Mouse (Mus musculus) heart, embryonic 15.5 days (tissue): ENCODE data around the gene Uspl1. TPM values are rescaled to one million over a fixed set of nuclear protein-coding genes. Genes with fewer than 3 reads are reported as not detected.

Experiments
- ATAC-seq: fragments of 200-750 bp; cut with Nextera tagmentation; replicated peaks from 2 replicates; pipeline ENCODE4 v1.8.0; 2017; ENCODE audit warnings: low read depth, moderate TSS enrichment; ENCODE audit not compliant: insufficient number of reproducible peaks, insufficient read depth, low FRiP score
- H3K27ac ChIP-seq: fragments of 300-500 bp; sonication (generic); 2 replicates; pipeline ENCODE4 v1.5.1; 2015; ENCODE audit warnings: mild to moderate bottlenecking, inconsistent platforms
- H3K27me3 ChIP-seq: fragments of 300-500 bp; sonication (generic); 2 replicates; pipeline ENCODE4 v1.6.1; 2015; ENCODE audit warnings: inconsistent platforms
- H3K36me3 ChIP-seq: fragments of 300-500 bp; sonication (generic); 2 replicates; pipeline ENCODE4 v1.6.1; 2015; ENCODE audit warnings: mild to moderate bottlenecking, inconsistent platforms
- H3K4me1 ChIP-seq: fragments of 300-500 bp; sonication (generic); replicated peaks from 2 replicates; pipeline ENCODE4 v1.6.1; 2015; ENCODE audit warnings: inconsistent platforms
- H3K4me2 ChIP-seq: fragments of 300-500 bp; sonication (generic); 2 replicates; pipeline ENCODE4 v1.6.1; 2015; ENCODE audit warnings: inconsistent platforms, mild to moderate bottlenecking, moderate library complexity
- H3K4me3 ChIP-seq: fragments of 300-500 bp; sonication (generic); 2 replicates; pipeline ENCODE4 v1.5.1; 2015; ENCODE audit warnings: mild to moderate bottlenecking, inconsistent platforms
- H3K9ac ChIP-seq: fragments of 300-500 bp; sonication (generic); 2 replicates; pipeline ENCODE4 v1.6.1; 2015; ENCODE audit warnings: mild to moderate bottlenecking, inconsistent platforms
- H3K9me3 ChIP-seq: fragments of 300-500 bp; sonication (generic); replicated peaks from 2 replicates; pipeline ENCODE4 v1.6.1; 2016; ENCODE audit warnings: inconsistent platforms
- WGBS: fragments of 180-500 bp; shearing (Covaris S2); methylation state at CpG from one replicate; pipeline ENCODE4 v1.1.7; 2015; ENCODE audit warnings: mixed read lengths; 5-methylcytosine and 5-hydroxymethylcytosine counted together
- polyA plus RNA-seq: library from polyadenylated mRNA; unstranded; fragments of >200 nt; fragmentation: Nextera tagmentation; extraction: Ambion mirVana; gene quantifications from 2 replicates; pipeline ENCODE4 v1.2.1, GENCODE M21; 2015

Gene Uspl1
- polyA plus RNA-seq, 1 experiment from 2014 or later, result 24.5 TPM

GRCm38 (mm10) chr5:149190160-149190559 is 6.0 kb downstream of the Uspl1 start:
- Histone ChIP-seq H3K9me3 (no peaks in the 10 kb centered on the region), H3K27me3 (no peaks in the 10 kb centered on the region), H3K4me2 (no peak overlapping the region), H3K36me3 (peaks cover 55% of the 10 kb centered on the region), H3K27ac (no peak overlapping the region), H3K9ac (no peak overlapping the region), H3K4me1 (peaks cover 20% of the 10 kb centered on the region), H3K4me3 (no peak overlapping the region)
- WGBS, result 79% methylated on average over 1 of the region's 1 CpGs
- ATAC-seq, result no peak

- Histone ChIP-seq H3K4me2 (no peak overlapping the region), H3K27ac (no peak overlapping the region), H3K4me1 (peaks cover 9% of the 10 kb centered on the region; the same call in 1 of the 2 replicates), H3K9me3 (no peaks in the 10 kb centered on the region), H3K36me3 (peaks cover 53% of the 10 kb centered on the region), H3K4me3 (no peak overlapping the region), H3K27me3 (no peaks in the 10 kb centered on the region), H3K9ac (no peak overlapping the region)
- 20% methylated on average over 1 of the region's 1 CpGs for WGBS
- no peak for ATAC-seq
Observed at GRCm38 (mm10) chr5:149196611-149197010, 12.5 kb downstream of the Uspl1 start.

- Histone ChIP-seq H3K27ac (no peak overlapping the region), H3K4me3 (no peak overlapping the region), H3K4me1 (peaks cover 9% of the 10 kb centered on the region; the same call in 1 of the 2 replicates), H3K27me3 (no peaks in the 10 kb centered on the region), H3K4me2 (no peak overlapping the region), H3K9ac (no peak overlapping the region), H3K9me3 (no peaks in the 10 kb centered on the region), H3K36me3 (peaks cover 59% of the 10 kb centered on the region)
- 94% methylated on average over 1 of the region's 1 CpGs for WGBS
- no peak for ATAC-seq
Observed at GRCm38 (mm10) chr5:149198782-149199181, 14.6 kb downstream of the Uspl1 start.

- Histone ChIP-seq H3K27ac (no peak overlapping the region), H3K4me3 (no peak overlapping the region), H3K4me1 (no peaks in the 10 kb centered on the region), H3K9ac (no peak overlapping the region), H3K36me3 (peaks cover 67% of the 10 kb centered on the region), H3K9me3 (no peaks in the 10 kb centered on the region), H3K4me2 (no peak overlapping the region), H3K27me3 (no peaks in the 10 kb centered on the region)
- 67% methylated on average over 5 of the region's 5 CpGs for WGBS
- ATAC-seq, result no peak
Observed at GRCm38 (mm10) chr5:149202941-149203340, 18.8 kb downstream of the Uspl1 start.

- H3K4me3 ChIP-seq, result no peak overlapping the region
- H3K9ac ChIP-seq, result no peak overlapping the region
- no peaks in the 10 kb centered on the region for H3K27me3 ChIP-seq
- 89% methylated on average over 4 of the region's 4 CpGs for WGBS
- H3K4me1 ChIP-seq, result no peaks in the 10 kb centered on the region
- no peak for ATAC-seq
- H3K9me3 ChIP-seq, result no peaks in the 10 kb centered on the region
- H3K4me2 ChIP-seq, result no peak overlapping the region
- H3K27ac ChIP-seq, result no peak overlapping the region
- H3K36me3 ChIP-seq, result peaks cover 65% of the 10 kb centered on the region
Observed at GRCm38 (mm10) chr5:149203796-149204375, 19.7 kb downstream of the Uspl1 start.

GRCm38 (mm10) chr5:149204822-149205221 is 20.7 kb downstream of the Uspl1 start:
- 85% methylated on average over 7 of the region's 7 CpGs for WGBS
- Histone ChIP-seq H3K27me3 (no peaks in the 10 kb centered on the region), H3K9ac (no peak overlapping the region), H3K9me3 (no peaks in the 10 kb centered on the region), H3K4me1 (0 out of 2 replicates have a peak, but pooled peaks cover 2% of the 10 kb centered on the region), H3K4me2 (no peak overlapping the region), H3K27ac (no peak overlapping the region), H3K36me3 (peaks cover 61% of the 10 kb centered on the region), H3K4me3 (no peak overlapping the region)
- ATAC-seq, result no peak

- WGBS, result 56% methylated on average over 8 of the region's 8 CpGs
- Histone ChIP-seq H3K9me3 (no peaks in the 10 kb centered on the region), H3K4me2 (no peak overlapping the region), H3K4me3 (no peak overlapping the region), H3K27me3 (no peaks in the 10 kb centered on the region), H3K27ac (no peak overlapping the region), H3K4me1 (0 out of 2 replicates have a peak, but pooled peaks cover 2% of the 10 kb centered on the region), H3K36me3 (peaks cover 65% of the 10 kb centered on the region), H3K9ac (no peak overlapping the region)
- ATAC-seq, result no peak
Observed at GRCm38 (mm10) chr5:149205265-149205664, 21.1 kb downstream of the Uspl1 start.

- Histone ChIP-seq H3K27me3 (no peaks in the 10 kb centered on the region), H3K4me3 (no peak overlapping the region), H3K9ac (no peak overlapping the region), H3K36me3 (peaks cover 69% of the 10 kb centered on the region), H3K9me3 (no peaks in the 10 kb centered on the region), H3K27ac (no peak overlapping the region), H3K4me2 (no peak overlapping the region), H3K4me1 (0 out of 2 replicates have a peak, but pooled peaks cover 2% of the 10 kb centered on the region)
- ATAC-seq, result no peak
- WGBS, result 90% methylated on average over 5 of the region's 5 CpGs
Observed at GRCm38 (mm10) chr5:149206286-149206685, 22.1 kb downstream of the Uspl1 start.

- no peak for ATAC-seq
- Histone ChIP-seq H3K9ac (no peak overlapping the region), H3K4me1 (0 out of 2 replicates have a peak, but pooled peaks cover 2% of the 10 kb centered on the region), H3K36me3 (peaks cover 68% of the 10 kb centered on the region), H3K27ac (no peak overlapping the region), H3K4me3 (no peak overlapping the region), H3K27me3 (no peaks in the 10 kb centered on the region), H3K4me2 (no peak overlapping the region), H3K9me3 (no peaks in the 10 kb centered on the region)
- whole genome bisulfite sequencing, result 83% methylated on average over 6 of the region's 6 CpGs
Observed at GRCm38 (mm10) chr5:149207661-149208060, 23.5 kb downstream of the Uspl1 start.

- ATAC-seq, result no peak
- H3K4me2 ChIP-seq, result no peak overlapping the region
- H3K9me3 ChIP-seq, result no peaks in the 10 kb centered on the region
- no peak overlapping the region for H3K9ac ChIP-seq
- 92% methylated on average over 7 of the region's 7 CpGs for WGBS
- H3K4me3 ChIP-seq, result no peak overlapping the region
- peaks cover 63% of the 10 kb centered on the region for H3K36me3 ChIP-seq
- no peaks in the 10 kb centered on the region for H3K27me3 ChIP-seq
- 0 out of 2 replicates have a peak, but pooled peaks cover 2% of the 10 kb centered on the region for H3K4me1 ChIP-seq
- H3K27ac ChIP-seq, result no peak overlapping the region
Observed at GRCm38 (mm10) chr5:149208776-149209175, 24.6 kb downstream of the Uspl1 start.

- no peak overlapping the region for H3K27ac ChIP-seq
- no peak overlapping the region for H3K4me3 ChIP-seq
- no peak overlapping the region for H3K4me2 ChIP-seq
- no peaks in the 10 kb centered on the region for H3K27me3 ChIP-seq
- H3K36me3 ChIP-seq, result peaks cover 63% of the 10 kb centered on the region
- ATAC-seq, result no peak
- no peaks in the 10 kb centered on the region for H3K9me3 ChIP-seq
- H3K9ac ChIP-seq, result no peak overlapping the region
- 61% methylated on average over 8 of the region's 8 CpGs for WGBS
- 0 out of 2 replicates have a peak, but pooled peaks cover 2% of the 10 kb centered on the region for H3K4me1 ChIP-seq
Observed at GRCm38 (mm10) chr5:149209328-149209727, 25.2 kb downstream of the Uspl1 start.

- no peak overlapping the region for H3K27ac ChIP-seq
- no peak for ATAC-seq
- no peak overlapping the region for H3K4me2 ChIP-seq
- no peaks in the 10 kb centered on the region for H3K9me3 ChIP-seq
- no peak overlapping the region for H3K4me3 ChIP-seq
- WGBS, result 95% methylated on average over 4 of the region's 4 CpGs
- H3K9ac ChIP-seq, result no peak overlapping the region
- H3K27me3 ChIP-seq, result no peaks in the 10 kb centered on the region
- 0 out of 2 replicates have a peak, but pooled peaks cover 2% of the 10 kb centered on the region for H3K4me1 ChIP-seq
- peaks cover 68% of the 10 kb centered on the region for H3K36me3 ChIP-seq
Observed at GRCm38 (mm10) chr5:149211041-149211440, 26.9 kb downstream of the Uspl1 start.
